Mouse (Mus musculus): ENCODE measurements at regions not wholly inside any gene's neighbourhood (a gene's known extent, or its start where the extent isn't known, plus 50 kb on each side); places are given as distances from the start of the nearest gene placed in this dataset.
A peak's percentile ranks its signal among the peaks of the same experiment; 100 is the strongest.

GRCm38 (mm10) chrX:13344701-13345100 lies 63.9 kb downstream of the Ddx3x start:
- 41% methylated on average over 5 of the region's 5 CpGs for whole genome bisulfite sequencing
- no peak for DNase-seq (ENCODE audit: low read depth, low spot score)

GRCm38 (mm10) chrX:13345126-13345525 lies 64.4 kb downstream of the Ddx3x start:
- 56% methylated on average over 5 of the region's 5 CpGs for WGBS
- DNase-seq (ENCODE audit: low read depth, low spot score): no peak

GRCm38 (mm10) chrX:13346011-13346631 lies 65.4 kb downstream of the Ddx3x start:
- WGBS: 15% methylated on average over 20 of the region's 21 CpGs

GRCm38 (mm10) chrX:13346696-13347026 lies 65.9 kb downstream of the Ddx3x start:
- DNase-seq (ENCODE audit: low read depth, low spot score): no peak
- 3% methylated on average over 5 of the region's 5 CpGs for WGBS

More at GRCm38 (mm10) chrX:13346011-13346631, 65.4 kb downstream of the Ddx3x start:
- DNase-seq (ENCODE audit: low read depth, low spot score): no peak

- no peak for DNase-seq (ENCODE audit: low read depth, low spot score)
- WGBS: 6% methylated on average over 24 of the region's 27 CpGs
Measured at GRCm38 (mm10) chrX:13347027-13347840, 66.5 kb downstream of the Ddx3x start.

- DNase-seq (ENCODE audit: low read depth, low spot score): no peak
- WGBS: 85% methylated on average over 1 of the region's 1 CpGs
Measured at GRCm38 (mm10) chrX:13348415-13348814, 67.6 kb downstream of the Ddx3x start.

- DNase-seq (ENCODE audit: low read depth, low spot score): no peak
- 26% methylated on average over 3 of the region's 3 CpGs for WGBS
Measured at GRCm38 (mm10) chrX:13350461-13350860, 69.7 kb downstream of the Ddx3x start.

GRCm38 (mm10) chrX:13357149-13357783 lies 76.5 kb downstream of the Ddx3x start:
- no peak for DNase-seq (ENCODE audit: low read depth, low spot score)
- WGBS: 40% methylated on average over 5 of the region's 5 CpGs

GRCm38 (mm10) chrX:13357973-13358372 lies 77.2 kb downstream of the Ddx3x start:
- no peak for DNase-seq (ENCODE audit: low read depth, low spot score)
- WGBS: 29% methylated on average over 3 of the region's 3 CpGs

GRCm38 (mm10) chrX:13360436-13360835 lies 79.7 kb downstream of the Ddx3x start:
- DNase-seq (ENCODE audit: low read depth, low spot score): no peak

GRCm38 (mm10) chrX:13370319-13370718 lies 89.5 kb downstream of the Ddx3x start:
- WGBS: 52% methylated on average over 4 of the region's 4 CpGs

More at GRCm38 (mm10) chrX:13360436-13360835, 79.7 kb downstream of the Ddx3x start:
- WGBS: 79% methylated on average over 5 of the region's 5 CpGs

GRCm38 (mm10) chrX:13372752-13373151 lies 92.0 kb downstream of the Ddx3x start:
- WGBS: 45% methylated on average over 4 of the region's 4 CpGs

More at GRCm38 (mm10) chrX:13370319-13370718, 89.5 kb downstream of the Ddx3x start:
- no peak for DNase-seq (ENCODE audit: low read depth, low spot score)

GRCm38 (mm10) chrX:13386354-13386753 lies 79.6 kb upstream of the Nyx start:
- DNase-seq (ENCODE audit: low read depth, low spot score): no peak
- WGBS: 51% methylated on average over 9 of the region's 9 CpGs

More at GRCm38 (mm10) chrX:13372752-13373151, 92.0 kb downstream of the Ddx3x start:
- no peak for DNase-seq (ENCODE audit: low read depth, low spot score)

- DNase-seq (ENCODE audit: low read depth, low spot score): no peak
Measured at GRCm38 (mm10) chrX:13398466-13398865, 67.4 kb upstream of the Nyx start.

- no peak for DNase-seq (ENCODE audit: low read depth, low spot score)
- 39% methylated on average over 2 of the region's 2 CpGs for WGBS
Measured at GRCm38 (mm10) chrX:13412726-13413125, 53.2 kb upstream of the Nyx start.

GRCm38 (mm10) chrX:13413135-13413534 lies 52.8 kb upstream of the Nyx start:
- 38% methylated on average over 3 of the region's 3 CpGs for WGBS
- DNase-seq (ENCODE audit: low read depth, low spot score): peak; percentile 1
